Mouse (Mus musculus) T-cell, adult 2 months (primary cell): ENCODE measurements around the gene Taf6l.

Source experiments
- DNase-seq: peaks from one replicate; pipeline ENCODE4 v3.0.0; 2022; ENCODE audit warnings: low spot score

Taf6l gene

DNA sequence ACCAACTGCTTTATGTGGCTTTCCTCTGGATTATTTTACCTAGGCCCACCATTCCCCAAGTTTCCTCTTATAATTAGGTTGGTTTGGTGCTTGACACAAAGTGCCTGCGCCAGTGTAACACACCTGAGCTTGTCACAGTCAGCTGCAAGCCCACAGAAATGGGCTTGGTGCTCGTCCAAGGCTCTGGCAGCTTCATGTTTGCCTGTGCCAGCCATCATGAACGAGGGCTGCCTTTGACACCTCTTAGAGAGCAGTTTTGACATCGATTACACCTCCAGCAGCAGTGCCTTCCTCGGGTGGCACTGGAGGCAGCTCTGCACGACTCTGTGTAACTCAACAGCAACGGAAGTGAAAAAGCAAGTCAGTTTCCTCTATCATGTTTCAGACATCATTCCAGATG is 4.0 kb upstream of the Taf6l start:
- no peak for DNase-seq

DNA sequence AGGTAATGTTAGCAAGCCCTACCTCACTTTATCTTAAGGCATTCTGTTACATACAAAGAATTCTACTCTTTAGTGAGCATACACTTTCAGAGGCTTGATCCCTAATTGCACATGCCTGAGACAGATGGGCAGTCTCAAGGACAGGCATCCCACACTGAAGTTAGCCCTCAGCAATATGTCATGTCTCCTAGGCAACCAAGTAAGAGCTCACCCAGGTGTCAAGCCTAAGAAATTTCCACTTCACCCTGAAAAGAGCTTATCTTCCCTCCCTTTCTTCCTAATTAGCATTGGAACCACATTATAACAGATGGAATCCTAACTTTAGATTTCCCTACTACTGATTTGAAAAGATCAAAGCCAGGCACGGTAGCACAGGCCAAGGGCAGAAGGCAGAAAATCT is 3.0 kb upstream of the Taf6l start:
- DNase-seq: no peak

- DNase-seq: no peak
These were observed 2.3 kb upstream of the Taf6l start for GRCm38 (mm10) chr19:8788521-8788920.

DNA sequence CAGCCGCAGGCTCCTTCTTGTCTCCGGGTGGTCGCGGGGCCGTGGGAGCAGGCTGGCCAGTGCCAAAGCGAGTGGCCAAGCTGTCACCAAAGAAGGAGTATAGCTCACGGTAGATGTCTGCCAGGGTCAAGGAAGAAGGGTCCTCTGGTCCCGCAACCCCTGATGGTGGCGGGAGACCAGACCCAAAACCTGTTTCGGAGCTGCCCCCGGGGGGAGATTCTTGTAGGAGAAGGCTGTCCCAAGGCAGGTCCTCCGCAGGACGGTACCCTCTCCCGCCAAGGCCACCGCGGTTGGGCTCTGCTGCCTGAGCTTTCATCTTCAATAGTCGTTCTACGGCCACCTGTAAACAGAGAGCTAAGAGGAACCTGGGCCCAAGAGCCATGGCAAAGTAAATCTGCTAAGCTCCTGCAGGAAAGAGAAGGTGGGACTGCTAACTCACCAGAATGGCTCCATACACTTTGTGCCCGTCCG is 11.2 kb downstream of the Taf6l start:
- DNase-seq: no peak

DNA sequence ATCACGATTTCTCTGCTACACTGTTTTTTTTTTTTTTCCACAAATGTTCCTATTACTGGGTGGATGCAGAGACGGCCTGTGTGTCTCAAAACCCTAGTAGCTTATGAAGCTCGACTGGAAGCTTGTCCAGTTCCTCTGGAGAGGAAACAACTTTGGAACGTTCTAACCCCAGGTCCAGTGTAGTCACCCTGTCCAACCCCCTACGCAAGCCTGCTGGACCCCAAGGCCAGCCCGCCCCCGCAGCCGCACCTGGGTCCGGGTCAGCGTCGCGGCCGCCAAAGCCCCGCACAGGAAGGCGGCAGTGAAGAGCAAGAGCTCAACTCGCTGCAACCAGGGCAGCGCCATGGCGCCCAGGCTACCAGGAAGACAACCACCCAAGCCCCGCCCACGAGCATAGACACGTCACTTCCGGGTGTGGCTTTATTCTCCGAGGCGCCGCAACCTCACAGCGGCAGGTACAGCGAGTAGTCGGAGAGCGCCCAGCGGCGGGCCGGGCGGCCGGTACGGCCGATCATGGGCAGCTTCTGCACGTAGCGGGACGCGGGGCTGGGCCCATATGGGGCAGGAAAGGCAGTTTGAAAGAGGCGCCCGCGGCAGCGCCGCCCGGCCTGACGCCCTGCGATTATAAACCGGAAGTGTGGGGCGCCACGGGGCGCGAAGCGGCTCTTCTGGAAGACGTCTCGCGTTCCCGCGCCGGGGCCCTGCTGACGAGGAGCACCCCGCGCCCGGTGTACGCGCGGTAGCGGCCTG is 12.0 kb downstream of the Taf6l start, which contains the start of gene Tmem179b:
Gene Tmem179b, minus strand, starts transcription at position 382 of the 750 bp plus-strand sequence.
- peak; percentile 96 for DNase-seq

DNA sequence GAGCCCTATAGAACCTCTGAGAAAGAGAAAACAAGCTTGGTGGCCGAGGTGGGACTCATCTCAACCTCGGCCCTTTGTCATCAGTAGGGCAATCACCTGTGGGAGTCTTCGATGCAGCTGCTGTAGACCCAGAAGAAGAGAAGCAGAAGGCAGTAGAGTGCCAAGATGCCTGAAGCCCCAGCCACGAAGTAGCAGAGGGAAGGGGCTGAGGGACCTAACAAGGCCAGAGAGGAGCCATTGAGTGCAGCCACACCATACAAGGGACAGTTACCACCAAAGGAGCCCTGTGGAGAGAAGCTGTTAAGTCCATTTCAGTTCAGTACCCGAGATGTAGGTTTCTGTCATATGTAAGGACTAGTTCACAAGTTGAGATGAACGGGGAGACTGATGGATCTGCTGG is 12.8 kb downstream of the Taf6l start:
- no peak for DNase-seq

- no peak for DNase-seq
These were observed 13.2 kb downstream of the Taf6l start for GRCm38 (mm10) chr19:8772996-8773395.

DNA sequence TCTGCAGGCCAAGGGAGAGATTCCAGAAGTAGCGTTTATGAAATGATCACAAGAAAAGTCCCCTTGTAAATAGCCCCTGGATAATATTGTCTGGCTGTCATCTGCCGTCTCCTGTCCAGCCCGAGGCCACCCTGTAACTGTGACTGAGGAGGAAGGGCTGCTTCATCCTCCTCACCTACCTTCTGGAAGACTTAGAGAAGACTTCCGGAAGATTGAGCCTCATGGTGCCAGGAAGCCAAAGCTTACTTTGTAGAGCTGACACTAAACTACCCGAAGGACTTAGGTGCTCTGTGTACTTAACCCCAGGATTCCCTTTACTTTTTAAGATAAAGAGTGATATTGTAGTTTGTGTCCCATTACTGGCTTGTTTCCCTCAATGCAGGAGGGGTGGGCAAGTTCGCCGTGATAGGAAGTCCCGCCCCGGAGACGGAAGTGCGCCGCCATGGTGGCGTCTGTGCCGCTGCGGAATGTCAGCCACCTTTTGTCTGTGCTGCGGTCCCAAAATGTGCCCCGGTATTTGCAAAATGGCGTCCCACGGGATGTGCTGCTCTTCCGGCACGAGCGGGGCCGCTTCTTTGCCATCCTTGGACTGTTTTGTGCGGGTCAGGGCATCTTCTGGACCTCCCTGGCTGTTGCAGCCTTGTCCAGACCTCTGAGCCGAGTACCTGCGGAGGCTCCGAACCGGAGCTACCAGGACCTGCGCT is 15.5 kb downstream of the Taf6l start, which contains the start of gene Tmem223:
Gene Tmem223, plus strand, starts transcription at position 430 of the 704 bp plus-strand sequence.
- peak; percentile 87 for DNase-seq

DNA sequence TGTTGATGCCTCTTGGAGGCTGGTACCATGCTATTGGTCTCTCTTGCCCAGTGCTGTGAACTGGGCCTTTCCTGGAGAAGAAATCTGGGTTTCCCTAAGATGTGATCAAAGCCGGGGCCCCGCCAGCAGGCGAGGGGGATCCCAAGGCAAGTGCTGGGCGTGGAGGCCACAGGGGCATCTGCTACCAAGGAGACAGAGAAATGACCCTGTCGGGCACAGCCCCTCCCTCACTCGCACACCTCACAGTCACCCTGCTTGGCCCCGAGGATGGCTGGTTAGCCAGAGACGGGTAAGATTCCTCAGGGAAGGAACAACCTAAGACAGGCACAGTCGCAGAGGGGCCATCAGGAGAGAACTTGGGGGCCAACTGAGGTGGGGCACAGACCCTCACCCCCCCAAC is 20.7 kb downstream of the Taf6l start:
- no peak for DNase-seq

- DNase-seq: no peak
These were observed 22.9 kb downstream of the Taf6l start for GRCm38 (mm10) chr19:8763276-8763675.

GRCm38 (mm10) chr19:8760757-8761156 is 25.5 kb downstream of the Taf6l start:
- peak; percentile 33 for DNase-seq

- no peak for DNase-seq
These were observed 27.3 kb downstream of the Taf6l start for GRCm38 (mm10) chr19:8758899-8759298.

- DNase-seq: peak; percentile 58
These were observed 28.7 kb downstream of the Taf6l start for GRCm38 (mm10) chr19:8757471-8757998.

- DNase-seq: peak; percentile 89
These were observed 29.4 kb downstream of the Taf6l start, which contains the start of gene Nxf1 for GRCm38 (mm10) chr19:8756635-8757387. Nxf1 (plus strand) TSS chr19:8757073.

DNA sequence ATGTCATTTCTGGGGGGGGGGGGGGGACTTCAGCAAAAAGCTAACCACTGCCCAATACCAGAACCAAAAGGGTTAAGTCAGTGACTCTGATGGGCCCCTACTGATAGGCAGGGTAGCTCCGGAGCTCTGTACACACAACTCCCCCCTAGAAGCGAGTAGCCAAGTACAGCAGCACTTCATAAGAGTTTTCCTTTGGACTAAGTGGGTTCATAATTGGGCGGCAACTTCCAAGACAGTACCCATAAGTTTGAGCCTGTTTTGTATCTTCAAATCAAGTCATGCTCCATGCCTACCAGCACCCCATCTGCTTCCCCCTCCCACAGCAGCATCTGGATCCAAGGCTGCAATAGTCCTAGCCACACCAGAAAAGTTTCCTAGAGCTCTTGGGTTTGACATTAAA is 30.6 kb downstream of the Taf6l start:
- no peak for DNase-seq

GRCm38 (mm10) chr19:8747368-8747767 is 38.8 kb downstream of the Taf6l start:
- DNase-seq: peak; percentile 34

DNA sequence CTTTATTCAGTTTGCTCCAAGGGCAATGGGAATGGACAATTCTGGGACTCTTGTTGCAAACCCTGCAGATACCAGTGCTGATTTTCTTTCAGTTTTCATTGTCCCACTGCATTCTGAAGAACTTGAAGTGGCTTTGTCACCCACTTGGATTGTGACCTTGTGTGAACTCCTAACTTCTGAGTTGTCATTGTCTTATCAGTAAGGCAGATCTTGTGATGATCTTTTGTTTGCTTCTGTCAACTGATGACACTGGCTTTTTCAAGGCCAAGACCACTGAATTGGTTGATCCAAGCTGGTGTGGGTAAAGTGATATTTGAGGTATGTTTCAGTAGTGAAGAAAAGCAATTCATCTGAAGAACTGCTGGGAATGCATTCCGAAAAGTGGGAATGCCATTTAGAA is 40.8 kb downstream of the Taf6l start:
- no peak for DNase-seq

DNA sequence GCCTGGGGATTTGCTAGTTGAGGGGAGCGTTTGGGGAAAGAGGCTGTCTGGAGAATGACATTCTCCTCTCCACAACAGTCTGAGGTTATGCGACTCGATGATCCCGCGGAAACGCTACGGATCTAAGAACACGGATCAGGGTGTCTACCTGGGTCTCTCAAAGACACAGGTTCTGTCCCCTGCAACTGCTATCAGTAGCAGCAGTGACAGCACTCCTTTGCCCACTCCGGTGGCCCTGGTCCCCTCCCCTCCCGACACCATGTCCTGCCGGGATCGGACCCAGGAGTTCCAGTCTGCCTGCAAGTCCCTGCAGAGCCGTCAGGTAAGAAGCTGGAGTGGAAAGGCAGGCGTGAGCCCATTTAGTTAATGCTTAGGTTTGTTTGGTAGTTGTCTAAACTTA is 44.0 kb downstream of the Taf6l start:
- DNase-seq: no peak

GRCm38 (mm10) chr19:8741243-8741869 is 44.9 kb downstream of the Taf6l start, which contains the start of gene Stx5a:
Stx5a (plus strand) TSS chr19:8741413.
- DNase-seq: peak; percentile 97

- no peak for DNase-seq
These were observed 45.6 kb downstream of the Taf6l start, which contains the start of gene 1700092M07Rik for GRCm38 (mm10) chr19:8740603-8741002. 1700092M07Rik (plus strand) TSS chr19:8740718.

- no peak for DNase-seq
These were observed 46.6 kb downstream of the Taf6l start for GRCm38 (mm10) chr19:8739646-8740045.

- no peak for DNase-seq
These were observed 47.3 kb downstream of the Taf6l start for GRCm38 (mm10) chr19:8738911-8739310.
